Mouse (Mus musculus): ENCODE measurements at regions not wholly inside any gene's neighbourhood (a gene's known extent, or its start where the extent isn't known, plus 50 kb on each side); places are given as distances from the start of the nearest gene placed in this dataset.

- no peak for TF ChIP-seq POLR2A (IDR thresholded peaks at IDR 0.05; ENCODE audit: low read depth, low read length)
- TF ChIP-seq CTCF (IDR thresholded peaks at IDR 0.05; ENCODE audit: extremely low read depth, insufficient read depth, insufficient read length, insufficient replicate concordance): no peak
Measured at GRCm38 (mm10) chr3:83694505-83694904, 71.6 kb upstream of the Sfrp2 start.

Data from spleen, adult 2 months (tissue).